Mouse (Mus musculus) neutrophil, adult 5-6 weeks (primary cell): ENCODE measurements around the gene Smim14. TPM values are rescaled to one million over a fixed set of nuclear protein-coding genes. Genes with fewer than 3 reads are reported as not detected.
"Not testable (repeated sequence)": the region's sequence is repeated elsewhere in the genome, so short reads cannot be mapped to it uniquely, and the experiment has no call there.

ENCODE experiments used
- ATAC-seq: fragments of 151-379, 151-347 bp; 2 replicates; pipeline ENCODE4 v1.8.0; 2017; ENCODE audit warnings: mild to moderate bottlenecking, moderate TSS enrichment; ENCODE audit not compliant: insufficient number of reproducible peaks, poor library complexity, low FRiP score, severe bottlenecking; ENCODE audit errors: extremely low read depth
- total RNA-seq: library from RNA; stranded (forward); fragments of 200-1000 nt; gene quantifications from 2 replicates; pipeline ENCODE4 v1.2.3, GENCODE M21; 2017

Gene Smim14
- total RNA-seq, 1 experiment from 2014 or later = 293 TPM

DNA sequence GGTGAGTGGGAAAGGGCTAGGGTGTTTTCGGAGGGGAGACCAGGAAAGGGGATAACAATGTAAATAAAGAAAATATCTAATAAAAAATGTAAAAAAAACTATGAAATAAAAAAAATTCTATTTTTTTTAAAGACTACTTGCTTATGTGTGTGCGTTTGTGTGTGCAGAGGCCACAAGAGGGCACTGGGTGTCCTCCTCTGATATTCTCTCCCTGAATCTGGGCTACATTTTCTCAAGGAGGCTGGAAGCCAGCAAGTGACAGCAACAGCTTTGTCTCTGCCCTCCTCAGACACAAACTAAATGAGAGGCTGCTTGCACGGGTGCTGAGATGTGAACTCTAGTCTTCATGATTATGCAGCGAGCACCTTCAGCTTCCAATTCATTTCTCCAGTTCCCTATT lies 58.8 kb downstream of the Smim14 start:
- ATAC-seq = peak; percentile 47; the same call in 1 of the 2 replicates

DNA sequence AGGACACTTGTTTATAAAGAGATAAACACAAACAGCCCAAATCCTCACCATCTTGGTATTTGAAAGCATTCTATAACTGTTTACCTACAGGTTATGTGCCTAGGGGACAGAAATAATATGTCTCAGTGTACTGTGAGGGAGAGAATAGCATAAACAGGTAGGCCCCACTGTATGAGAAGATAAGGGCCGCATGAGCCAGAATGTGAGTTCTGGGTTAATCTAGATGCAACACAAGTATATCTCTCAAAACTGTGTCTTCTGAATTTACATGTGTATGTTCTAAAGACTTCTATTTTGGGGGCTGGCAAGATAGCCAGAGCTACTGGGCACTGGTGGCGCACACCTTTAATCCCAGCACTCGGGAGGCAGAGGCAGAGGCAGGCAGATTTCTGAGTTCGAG lies 60.2 kb downstream of the Smim14 start:
- not testable (repeated sequence) for ATAC-seq

DNA sequence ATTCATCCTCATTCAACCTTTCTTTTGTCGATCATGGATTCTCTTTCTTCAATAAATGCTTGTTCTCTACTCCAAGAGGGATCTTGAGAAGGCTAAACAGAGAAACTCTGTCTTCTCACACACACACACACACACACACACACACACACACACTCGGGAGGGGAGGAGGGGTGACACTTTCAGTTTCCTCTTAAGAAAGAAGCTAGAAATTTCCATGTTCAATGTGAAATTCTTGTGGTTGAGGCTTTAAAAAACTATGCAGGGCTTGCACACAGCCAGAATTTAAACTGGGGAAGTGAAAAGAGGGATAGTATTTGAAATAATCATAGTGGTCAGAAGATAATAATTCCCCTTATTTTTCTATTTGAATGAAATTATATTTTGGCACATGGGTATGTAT lies 61.2 kb downstream of the Smim14 start:
- ATAC-seq = no peak

DNA sequence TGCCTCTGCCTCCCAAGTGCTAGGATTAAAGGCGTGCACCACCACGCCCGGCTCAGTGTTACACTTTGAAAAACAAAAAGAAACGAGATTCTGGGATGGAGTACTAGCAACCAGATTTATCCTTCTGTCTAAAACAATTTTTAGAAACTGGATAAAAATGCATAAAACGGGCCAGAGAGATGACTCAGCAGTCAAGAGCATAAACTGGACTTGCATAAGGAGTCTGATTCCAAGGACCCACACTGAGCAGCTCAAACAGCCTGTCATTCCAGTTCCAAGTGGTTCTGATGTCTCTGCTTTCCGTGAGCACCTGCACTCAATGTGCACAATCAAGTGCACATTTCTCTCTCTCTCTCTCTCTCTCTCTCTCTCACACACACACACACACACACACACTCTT lies 67.2 kb downstream of the Smim14 start:
- ATAC-seq = no peak

DNA sequence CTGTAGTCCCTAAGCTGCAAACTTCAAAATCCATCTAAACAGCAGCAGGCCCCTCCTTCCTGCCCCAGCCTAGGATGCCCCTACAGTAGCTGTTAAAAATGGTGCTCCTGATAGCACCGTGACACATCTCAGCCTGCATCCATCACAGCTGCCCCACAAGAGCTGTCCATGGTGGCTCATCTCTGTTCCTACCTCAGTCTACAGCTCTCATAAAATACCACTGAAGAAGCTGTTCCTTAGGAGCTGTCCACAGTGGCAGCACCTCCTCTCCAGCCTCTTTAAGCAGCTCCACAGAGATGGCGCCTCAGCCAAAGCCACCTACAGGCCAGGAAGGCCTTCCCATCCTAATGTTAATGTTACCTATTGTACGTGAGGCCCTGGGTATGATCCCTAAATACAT lies 70.1 kb downstream of the Smim14 start:
- ATAC-seq = no peak

DNA sequence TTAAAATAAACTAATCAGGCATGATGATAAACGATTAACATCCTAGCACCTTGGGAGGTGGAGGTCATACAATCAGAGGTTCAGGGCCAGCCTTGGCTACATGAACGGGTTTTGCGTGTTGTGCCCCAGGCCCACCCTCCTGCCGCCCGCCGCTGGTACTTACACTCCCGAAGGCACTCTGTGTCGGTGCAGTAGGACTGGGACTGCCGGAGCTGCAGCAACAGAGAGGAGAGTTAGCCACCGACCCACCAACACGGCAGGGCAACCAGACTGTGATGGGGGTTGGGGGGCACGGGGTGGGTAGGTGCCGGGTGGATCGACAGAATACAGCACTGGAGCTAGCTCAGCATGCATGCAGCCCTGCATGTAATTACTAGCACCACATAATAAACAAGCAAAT lies 76.6 kb downstream of the Smim14 start:
- no peak for ATAC-seq

DNA sequence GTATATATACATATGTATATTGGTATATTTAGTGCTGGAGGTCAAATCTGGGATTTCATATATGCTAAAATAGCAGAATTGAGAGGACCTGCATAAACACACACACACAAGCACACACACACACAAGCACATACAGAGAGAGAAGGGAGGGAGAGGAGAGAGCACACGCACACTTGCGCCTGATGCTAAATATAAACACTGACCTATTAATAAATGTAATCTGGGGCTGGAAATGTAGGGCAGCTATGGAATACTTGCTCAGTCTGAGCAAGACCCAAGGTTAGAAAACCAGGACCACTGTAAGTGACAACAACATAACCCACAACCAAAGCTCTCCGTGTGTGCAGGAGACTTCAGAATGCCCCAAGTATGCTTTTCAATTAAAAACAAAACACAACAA lies 77.5 kb downstream of the Smim14 start:
- no peak for ATAC-seq

DNA sequence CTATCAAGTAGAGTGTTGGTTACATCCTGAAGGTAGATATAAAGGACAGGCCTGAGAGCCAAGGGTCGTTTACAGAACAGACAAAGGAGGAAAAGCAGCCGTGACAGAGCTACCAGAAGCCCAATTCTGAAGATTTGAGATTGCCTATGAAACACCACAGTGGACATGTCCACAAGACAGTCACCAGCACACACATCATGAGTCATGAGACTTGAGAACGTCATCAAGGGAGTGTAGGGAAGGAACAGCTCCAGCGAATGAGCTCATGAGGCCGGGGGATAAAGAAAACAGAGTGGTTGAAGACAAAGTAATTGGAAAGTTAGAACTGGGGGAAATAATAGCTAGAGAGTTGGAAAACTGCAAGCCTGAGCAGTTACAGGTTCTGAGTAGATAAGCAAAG lies 79.1 kb downstream of the Smim14 start:
- ATAC-seq = no peak

DNA sequence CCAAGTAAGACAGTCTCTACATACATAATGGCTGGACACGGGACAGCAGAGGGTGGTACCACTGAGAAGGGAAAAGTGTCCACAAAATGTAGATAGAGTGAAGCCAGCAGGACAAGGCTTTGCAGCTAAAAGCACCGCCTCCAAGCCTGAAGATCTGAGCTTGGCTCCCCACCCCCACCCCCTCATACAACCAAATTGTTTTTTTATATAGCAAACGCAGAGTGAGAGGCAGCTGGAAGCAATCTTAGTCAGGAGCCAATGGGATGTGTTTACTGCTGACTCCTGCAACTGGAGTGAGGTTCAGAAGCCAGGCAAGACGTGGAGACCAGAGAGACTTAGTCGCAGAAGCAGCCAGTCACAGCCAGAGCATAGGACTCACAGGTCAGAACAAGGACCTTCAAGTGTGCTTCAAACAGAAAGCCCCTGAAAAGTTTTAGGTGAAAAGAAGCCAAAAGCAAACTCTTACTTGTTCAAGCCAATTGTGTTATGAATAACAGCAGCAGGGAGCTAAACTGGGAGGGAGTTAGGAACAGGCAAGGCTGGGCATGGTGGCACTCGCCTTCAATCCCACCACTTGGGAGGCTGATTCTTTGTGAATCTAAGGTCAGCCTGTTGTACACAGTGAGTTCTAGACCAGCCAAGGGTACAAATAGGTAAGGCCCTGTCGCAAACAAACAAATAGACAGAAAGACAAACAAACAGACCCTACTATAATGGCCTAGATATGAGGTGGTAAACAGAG lies 79.7 kb downstream of the Smim14 start:
- no peak for ATAC-seq

DNA sequence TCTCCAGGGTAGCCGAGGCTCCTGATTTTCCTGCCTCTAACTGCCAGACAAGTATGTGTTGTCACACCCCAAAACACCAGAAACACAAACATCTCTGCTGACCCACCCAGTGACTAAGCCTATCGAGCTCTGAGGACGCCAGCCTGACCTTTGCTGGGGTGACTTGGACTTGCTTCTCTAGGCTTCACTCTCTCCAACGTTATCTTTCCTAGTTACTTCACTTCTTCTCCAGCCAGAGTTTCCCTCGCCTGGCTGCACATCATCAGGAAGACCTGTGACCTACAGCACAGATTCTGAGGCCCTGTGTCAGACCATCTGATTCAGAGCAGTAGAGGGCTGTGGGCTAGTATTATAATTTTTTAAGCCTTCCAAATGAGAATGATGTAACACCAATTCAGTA lies 82.2 kb downstream of the Smim14 start:
- no peak for ATAC-seq

DNA sequence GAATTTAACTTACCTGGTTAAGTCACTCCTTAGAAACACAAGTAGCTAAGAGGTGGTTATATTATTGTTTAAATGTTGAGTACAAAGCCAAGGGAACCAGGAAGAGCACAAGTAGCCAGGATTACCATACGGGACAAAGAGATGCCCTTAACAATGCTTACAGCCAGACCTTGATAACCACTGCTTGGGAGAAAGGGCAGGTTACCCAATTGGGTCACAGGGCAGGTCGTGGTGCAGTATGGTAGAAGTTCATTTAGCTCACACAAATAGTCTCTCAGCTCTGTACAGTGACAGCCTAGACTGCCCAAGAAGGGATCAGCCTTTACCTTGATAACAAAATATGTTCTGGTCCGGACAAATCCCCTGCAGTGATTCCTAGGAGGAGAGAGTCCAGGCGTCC lies 88.0 kb downstream of the Smim14 start:
- ATAC-seq = no peak

DNA sequence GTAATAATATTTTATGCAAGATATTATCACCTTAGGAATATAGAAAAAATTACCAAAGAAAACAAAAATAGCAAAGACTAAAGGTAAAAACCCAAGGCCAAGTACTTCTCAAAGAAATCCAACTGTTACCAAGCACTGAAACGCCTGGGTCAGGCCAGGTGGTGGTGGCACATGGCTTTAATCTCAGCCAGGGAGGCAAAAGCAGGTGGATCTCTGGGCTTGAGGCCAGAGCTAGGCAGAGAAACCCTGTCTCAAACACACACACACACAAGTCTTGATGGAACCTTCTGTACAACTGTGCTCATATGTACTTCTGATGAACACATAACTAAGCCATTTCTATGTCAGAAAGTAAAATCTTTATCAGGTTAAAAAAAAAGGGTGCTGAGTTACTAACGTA lies 89.2 kb downstream of the Smim14 start:
- no peak for ATAC-seq

DNA sequence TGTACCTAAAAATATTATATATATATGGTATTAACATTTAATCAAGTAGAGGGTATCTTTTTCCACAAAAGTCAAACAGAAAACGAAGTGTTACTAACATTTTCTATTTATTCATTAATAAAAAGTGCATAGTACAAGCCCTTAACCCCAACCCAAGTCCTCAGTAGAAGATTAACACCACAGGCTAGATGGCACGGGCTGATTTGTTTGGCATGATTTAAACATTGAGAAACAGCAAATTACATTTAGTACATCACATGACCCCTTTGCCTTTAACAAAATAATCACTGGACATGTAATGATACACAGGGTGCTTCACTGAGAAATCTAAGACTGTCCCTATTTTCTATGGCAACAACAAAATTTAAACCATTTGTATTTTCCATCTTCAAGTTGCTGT lies 90.2 kb downstream of the Smim14 start:
- ATAC-seq = no peak

DNA sequence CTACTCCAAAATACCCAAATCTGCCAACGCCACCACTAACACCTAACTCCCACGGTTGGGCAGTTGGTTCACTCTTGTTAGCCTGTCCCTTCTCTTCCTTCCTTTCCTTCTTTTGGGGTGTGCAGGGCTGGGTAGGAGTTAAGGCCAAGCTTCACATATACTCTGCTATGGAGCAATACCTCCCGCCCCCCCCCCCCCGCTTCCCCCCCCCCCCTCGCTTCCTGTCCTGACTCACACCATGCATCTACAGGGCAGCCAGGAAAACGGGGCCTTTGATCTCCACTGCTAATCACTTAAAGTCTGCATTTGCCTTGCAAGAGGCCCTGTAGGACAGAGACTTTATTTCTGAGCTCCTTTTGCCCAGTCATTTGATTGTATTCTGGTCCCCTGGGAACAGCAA lies 92.0 kb downstream of the Smim14 start:
- peak; percentile 36; the same call in 1 of the 2 replicates for ATAC-seq

DNA sequence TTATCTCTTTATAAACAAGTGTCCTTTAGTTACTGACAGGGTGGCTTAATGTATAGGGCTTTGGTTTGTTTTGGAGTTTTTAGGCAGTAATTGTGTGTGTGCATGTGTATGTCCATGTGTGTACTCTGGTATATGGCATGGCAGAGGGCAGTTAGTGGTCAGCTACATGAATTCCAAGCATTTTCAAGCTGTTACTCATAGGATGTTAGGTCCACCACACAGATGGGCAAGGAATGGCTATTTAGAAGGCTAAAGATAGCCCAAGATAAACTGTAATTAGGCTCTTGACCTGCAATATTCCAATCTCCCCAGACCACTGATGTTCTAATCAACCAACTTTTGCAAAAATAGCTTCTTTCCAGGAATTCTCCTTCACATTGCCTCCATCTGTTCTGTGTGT lies 98.9 kb downstream of the Smim14 start:
- ATAC-seq = no peak

DNA sequence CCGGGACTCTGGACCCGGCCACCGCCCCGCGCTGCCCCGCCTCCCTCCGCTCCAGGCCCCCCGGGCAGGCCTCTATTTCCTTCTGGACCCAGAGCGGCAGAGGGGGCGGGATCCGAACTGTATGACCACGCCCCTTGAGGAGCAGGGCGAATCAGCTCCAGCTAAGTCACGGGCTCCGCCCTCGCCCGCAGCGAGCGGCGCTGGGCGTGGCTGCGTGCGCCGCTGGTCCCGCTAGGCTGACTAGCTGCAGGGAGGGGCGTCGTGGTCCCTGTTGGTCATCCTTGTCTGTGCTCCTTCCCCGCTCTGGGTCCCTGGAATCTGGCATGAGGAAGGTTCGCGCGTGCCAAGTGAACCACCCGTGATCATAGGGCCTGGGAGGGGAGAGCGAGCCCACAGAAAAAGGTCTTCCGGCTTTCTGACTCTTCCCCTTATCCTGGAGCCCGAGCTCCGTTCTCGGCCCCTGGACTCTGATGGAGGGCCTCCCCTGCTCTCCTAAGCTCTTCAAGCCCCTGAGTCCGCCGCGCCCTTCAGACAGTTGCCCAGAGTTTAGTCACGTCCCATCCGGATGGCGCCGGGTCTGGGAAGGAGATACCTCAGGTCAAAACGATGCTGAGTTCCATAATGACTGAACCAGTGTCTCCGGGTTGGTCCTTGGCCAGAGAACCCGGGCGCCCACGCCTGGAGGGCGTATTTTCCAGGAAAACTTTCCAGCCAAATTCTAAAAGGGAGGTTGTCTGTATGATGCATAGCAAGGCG lies 101.0 kb downstream of the Smim14 start, which contains the start of gene Ugdh:
Gene Ugdh, minus strand, starts transcription at position 144 of the 756 bp plus-strand sequence.
- ATAC-seq = peak; percentile 96

DNA sequence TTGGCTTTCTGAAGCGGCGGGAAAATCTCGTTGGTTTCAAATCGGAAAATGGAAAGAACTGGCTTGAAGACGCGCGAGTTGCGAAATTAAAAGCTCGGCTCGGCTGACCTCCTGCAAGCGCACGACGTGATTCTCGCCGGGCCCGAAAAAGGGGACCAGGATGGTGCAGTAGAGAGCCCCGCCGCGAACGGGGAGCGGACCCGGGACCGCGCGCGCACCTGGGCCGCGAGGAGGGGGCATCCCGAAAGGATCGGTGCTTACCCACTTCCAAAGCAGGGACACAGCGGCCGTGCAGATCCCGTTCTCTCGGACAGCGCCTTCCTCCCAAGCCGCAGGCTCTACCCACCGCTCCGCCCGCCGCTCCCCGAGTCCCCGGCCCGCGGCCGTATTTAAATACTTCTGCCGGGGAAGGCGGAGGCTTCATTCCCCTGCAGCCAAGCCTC lies 101.6 kb downstream of the Smim14 start:
- no peak for ATAC-seq

DNA sequence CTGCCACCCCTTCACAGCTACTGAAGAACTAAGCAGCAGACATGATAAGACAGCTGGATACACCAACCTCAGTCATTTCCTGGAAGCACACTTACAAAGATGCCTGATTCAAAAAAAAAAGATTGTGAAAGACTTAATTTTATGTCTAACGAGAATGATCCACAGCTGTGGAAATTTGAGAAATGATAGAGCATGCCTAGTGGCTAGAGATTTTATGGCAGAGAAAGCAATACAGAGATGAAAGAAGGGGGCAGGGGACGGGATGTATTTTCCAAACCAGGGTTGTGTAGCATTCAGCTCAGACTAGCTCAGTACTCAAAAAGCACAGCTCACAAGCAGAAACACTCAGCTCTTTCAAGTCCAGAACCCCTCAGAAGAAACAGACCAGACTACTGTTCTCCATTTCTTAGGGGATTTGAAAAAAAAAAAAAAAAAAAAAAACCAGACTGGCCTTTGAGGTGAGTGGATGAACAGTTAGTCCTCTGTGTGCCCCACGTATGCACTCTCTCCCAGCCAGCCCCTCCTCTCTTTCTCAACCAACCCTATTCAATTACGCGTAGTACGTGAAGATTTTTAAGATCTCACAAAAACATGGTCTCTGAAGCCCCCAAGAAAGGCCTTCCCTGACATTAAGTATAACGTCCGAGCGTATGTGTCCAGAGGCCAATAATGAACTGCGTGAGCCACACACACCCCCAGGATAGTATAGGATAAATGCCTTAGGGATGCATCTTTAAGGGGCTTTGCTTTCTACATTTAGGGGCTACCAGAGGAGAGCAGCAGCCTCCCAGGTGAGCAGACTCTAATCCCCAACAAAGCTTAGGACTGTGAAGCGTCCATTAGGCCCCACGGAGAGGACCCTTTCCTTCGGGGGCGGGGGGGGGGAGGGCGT lies 102.3 kb downstream of the Smim14 start:
- ATAC-seq = no peak

DNA sequence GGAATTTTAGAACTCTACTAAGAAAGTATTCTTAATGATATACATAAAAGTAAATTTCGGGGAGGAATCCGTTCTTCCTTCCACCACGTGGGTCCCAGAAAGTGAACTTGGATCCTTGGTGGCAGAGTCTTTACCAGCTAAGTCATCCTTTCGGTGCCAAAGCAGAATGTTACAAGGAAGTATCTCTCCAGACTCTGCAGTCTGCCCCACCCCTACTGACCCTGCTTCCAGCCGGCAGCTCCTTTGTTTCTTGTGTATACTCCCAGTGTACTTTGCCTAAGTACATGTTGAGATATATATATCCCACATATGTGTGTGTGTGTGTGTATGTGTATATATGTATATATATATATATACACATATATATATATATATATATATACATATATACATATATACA lies 107.5 kb downstream of the Smim14 start:
- ATAC-seq = no peak
